Mouse (Mus musculus) brain, adult 10 weeks (tissue): ENCODE results near the gene Tbrg1. TPM values are rescaled to one million over a fixed set of nuclear protein-coding genes. Genes with fewer than 3 reads are reported as not detected.

Experiments used
- polyA plus RNA-seq: library from polyadenylated mRNA; stranded (reverse); fragments of 350-450 nt; fragmentation: Illumina TruSeq; extraction: RNeasy Lipid Tissue Mini Kit (QIAGEN cat#74804); gene quantifications from one replicate; pipeline ENCODE4 v1.2.3, GENCODE M21; 2015; ENCODE audit warnings: low read depth, low replicate concordance

Gene Tbrg1
- 69.8 TPM for polyA plus RNA-seq

GRCm38 (mm10) chr9:37656931-37657481 lies at the start of gene Tbrg1:
Tbrg1 (minus strand) TSS chr9:37657312.

DNA sequence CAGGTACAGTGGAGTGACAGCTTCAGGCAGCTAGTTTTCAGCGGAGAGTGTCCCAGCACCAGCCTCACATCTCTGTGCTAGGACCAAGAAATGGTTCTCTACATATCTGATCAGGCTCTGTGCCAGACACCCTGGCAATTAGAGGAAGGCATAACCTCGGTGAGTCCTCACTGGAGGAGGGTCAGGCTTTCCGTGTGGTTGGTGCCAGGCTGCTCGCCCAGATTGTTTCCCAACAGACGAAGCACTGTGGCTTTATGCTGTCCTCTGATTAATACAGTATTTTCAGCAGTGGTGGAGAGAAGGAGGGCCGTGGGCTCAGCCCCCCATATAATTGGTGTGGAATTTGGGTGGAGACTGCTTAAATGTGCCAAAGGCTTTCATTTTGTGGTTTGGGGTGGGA lies 12.0 kb upstream of the Tbrg1 start, which contains the start of gene Panx3:
TSS of gene Panx3 (minus strand) at position 121 of the 400 bp plus-strand sequence.

GRCm38 (mm10) chr9:37613182-37613910 lies 43.8 kb downstream of the Tbrg1 start, which contains the start of gene Spa17:
Spa17 (minus strand) TSS chr9:37613722.

Other genes starting within 250 kb of the Tbrg1 start
- gene Robo3, start 224.1 kb downstream of the Tbrg1 start, polyA plus RNA-seq = 18.1 TPM
- gene Msantd2, start 168.0 kb downstream of the Tbrg1 start, polyA plus RNA-seq = 22.5 TPM
- gene Esam, start 129.2 kb downstream of the Tbrg1 start, polyA plus RNA-seq = 23.7 TPM
- 5.3 TPM for gene Vsig2, start 118.1 kb downstream of the Tbrg1 start, polyA plus RNA-seq
- 1,626 TPM for gene Nrgn, start 104.4 kb downstream of the Tbrg1 start, polyA plus RNA-seq
- 19.7 TPM for gene Siae, start 101.6 kb downstream of the Tbrg1 start, polyA plus RNA-seq
- gene Spa17, start 43.6 kb downstream of the Tbrg1 start, polyA plus RNA-seq = 9.7 TPM
- not detected for gene Panx3, start 11.9 kb upstream of the Tbrg1 start, polyA plus RNA-seq
- not detected for gene Olfr160, start 58.9 kb upstream of the Tbrg1 start, polyA plus RNA-seq
- not detected for gene Olfr874, start 87.8 kb upstream of the Tbrg1 start, polyA plus RNA-seq
- not detected for gene Olfr875, start 114.5 kb upstream of the Tbrg1 start, polyA plus RNA-seq
- not detected for gene Olfr876, start 145.7 kb upstream of the Tbrg1 start, polyA plus RNA-seq
- gene Olfr877, start 197.0 kb upstream of the Tbrg1 start, polyA plus RNA-seq = not detected
- not detected for gene Olfr145, start 239.4 kb upstream of the Tbrg1 start, polyA plus RNA-seq